Mouse (Mus musculus): Measurements from ENCODE around the gene Gdf3.

- no peak for TF ChIP-seq TAL1 (IDR thresholded peaks at IDR 0.05; ENCODE audit: low read length)
- TF ChIP-seq GATA1 (IDR thresholded peaks at IDR 0.05; ENCODE audit: low read length): no peak
Observed at GRCm38 (mm10) chr6:122621066-122621465, 11.2 kb upstream of the Gdf3 start.

Data from erythroblast, embryonic 14.5 days (primary cell).